Mouse (Mus musculus): ENCODE data around the gene Rbm3. TPM values are rescaled to one million over a fixed set of nuclear protein-coding genes. Genes with fewer than 3 reads are reported as not detected.

Rbm3 gene
- polyA plus RNA-seq, 1 experiment from 2014 or later: 386 TPM

DNA sequence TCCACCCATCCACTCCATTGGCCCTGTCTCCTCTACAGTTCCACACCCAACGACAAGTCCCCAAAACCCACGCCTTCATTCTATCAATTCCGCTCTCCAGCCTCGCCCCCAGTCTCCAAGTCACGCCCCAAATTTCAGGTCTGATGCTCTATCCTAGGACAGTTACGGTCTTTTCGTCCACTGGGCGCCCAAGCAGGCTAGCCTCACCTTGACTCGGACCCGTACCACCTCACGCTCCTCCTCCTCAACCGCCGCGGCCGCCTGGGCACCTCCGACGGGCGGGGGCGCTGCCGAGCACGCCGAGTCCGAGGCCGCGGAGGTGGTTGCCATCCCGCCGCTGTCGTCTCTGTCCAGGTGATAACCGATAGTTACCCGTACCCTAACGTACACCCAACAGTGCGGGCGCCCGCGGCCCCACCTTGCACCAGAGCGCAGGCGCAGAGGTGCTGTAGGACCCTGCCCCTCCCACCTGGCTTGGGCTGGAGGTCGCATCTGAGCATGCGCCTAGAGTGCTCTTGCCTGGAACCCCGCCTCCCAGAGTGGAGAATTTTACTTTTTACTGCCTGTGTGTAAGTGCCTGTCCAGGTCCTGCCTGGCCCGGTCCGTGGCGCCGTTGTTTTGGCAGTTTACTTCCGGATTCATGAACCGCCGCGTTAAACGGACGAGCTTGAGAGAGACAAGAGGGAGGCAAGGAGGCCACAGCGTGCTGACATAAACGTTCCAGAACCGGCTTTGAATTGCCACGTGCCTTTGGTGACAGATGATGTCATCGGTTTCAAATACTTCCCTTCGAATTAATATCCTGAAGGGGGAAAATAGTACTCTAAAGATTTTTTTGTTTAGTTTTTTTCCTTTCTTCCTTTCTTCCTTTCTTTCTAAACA is 30.1 kb upstream of the Rbm3 start, which contains the start of gene Tbc1d25:
Gene Tbc1d25 (minus strand): TSS at position 678 of the 882 bp plus-strand sequence.
- ATAC-seq (ENCODE audit: low FRiP score, low TSS enrichment): peak; percentile 94
- 18% methylated on average over 56 of the region's 56 CpGs for WGBS

DNA sequence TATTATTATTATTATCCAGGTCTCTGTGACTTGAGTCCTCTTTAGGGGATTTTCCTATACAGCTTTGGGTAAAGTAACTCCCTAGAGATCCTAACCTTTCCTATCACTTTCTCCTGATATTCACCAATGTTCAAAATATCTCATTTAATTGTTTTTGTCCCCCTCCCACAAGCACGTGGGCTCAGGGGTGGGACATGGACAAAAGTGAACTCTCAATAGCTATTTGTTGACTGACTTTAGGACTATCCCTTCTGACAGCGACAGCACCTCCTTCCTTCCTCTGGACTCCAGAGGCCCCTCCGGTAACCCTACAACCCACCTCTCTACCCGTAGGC is 29.5 kb upstream of the Rbm3 start:
- H3K9me3 ChIP-seq (ENCODE audit: control insufficient read depth, low read length): no peaks in the 10 kb centered on the region
- H3K36me3 ChIP-seq (ENCODE audit: control insufficient read depth, insufficient read depth, low read length): 0 out of 2 replicates have a peak, but pooled peaks cover 10% of the 10 kb centered on the region
- H3K27ac ChIP-seq (replicated peaks; ENCODE audit: low read depth, low read length): no peak overlapping the region
- H3K4me3 ChIP-seq (replicated peaks; ENCODE audit: low read depth, low read length): peak overlapping the region; percentile 54
- 18% methylated on average over 4 of the region's 4 CpGs for WGBS
- H3K4me2 ChIP-seq (ENCODE audit: low read length): peak overlapping the region; percentile 60
- DNase-seq (no peak), ATAC-seq (ENCODE audit: low FRiP score, low TSS enrichment) (peak; percentile 76; the same call in 1 of the 2 replicates)
- H3K9ac ChIP-seq (replicated peaks; ENCODE audit: low read length): peak overlapping the region; percentile 52; the same call in 1 of the 2 replicates
- H3K4me1 ChIP-seq (ENCODE audit: control insufficient read depth, insufficient read depth, low read length): no peaks in the 10 kb centered on the region
- H3K27me3 ChIP-seq (ENCODE audit: control insufficient read depth, insufficient read depth, low read length): no peaks in the 10 kb centered on the region

More for the DNA sequence above, 30.1 kb upstream of the Rbm3 start, which contains the start of gene Tbc1d25:
- H3K4me2 ChIP-seq (ENCODE audit: low read length): peak within 1 kb of the TSS; percentile 60
- H3K9ac ChIP-seq (replicated peaks; ENCODE audit: low read length): peak within 1 kb of the TSS; percentile 52; the same call in 1 of the 2 replicates
- peak within 1 kb of the TSS; percentile 54 for H3K4me3 ChIP-seq (replicated peaks; ENCODE audit: low read depth, low read length)
- H3K36me3 ChIP-seq (ENCODE audit: control insufficient read depth, insufficient read depth, low read length): 0 out of 2 replicates have a peak, but pooled peaks cover 7% of the 10 kb centered on the region
- H3K4me1 ChIP-seq (ENCODE audit: control insufficient read depth, insufficient read depth, low read length): no peaks in the 10 kb centered on the region
- no peaks in the 10 kb centered on the region for H3K27me3 ChIP-seq (ENCODE audit: control insufficient read depth, insufficient read depth, low read length)
- peak; percentile 93 for DNase-seq
- H3K27ac ChIP-seq (replicated peaks; ENCODE audit: low read depth, low read length): peak within 1 kb of the TSS; percentile 26; the same call in 1 of the 2 replicates
- H3K9me3 ChIP-seq (ENCODE audit: control insufficient read depth, low read length): no peaks in the 10 kb centered on the region

DNA sequence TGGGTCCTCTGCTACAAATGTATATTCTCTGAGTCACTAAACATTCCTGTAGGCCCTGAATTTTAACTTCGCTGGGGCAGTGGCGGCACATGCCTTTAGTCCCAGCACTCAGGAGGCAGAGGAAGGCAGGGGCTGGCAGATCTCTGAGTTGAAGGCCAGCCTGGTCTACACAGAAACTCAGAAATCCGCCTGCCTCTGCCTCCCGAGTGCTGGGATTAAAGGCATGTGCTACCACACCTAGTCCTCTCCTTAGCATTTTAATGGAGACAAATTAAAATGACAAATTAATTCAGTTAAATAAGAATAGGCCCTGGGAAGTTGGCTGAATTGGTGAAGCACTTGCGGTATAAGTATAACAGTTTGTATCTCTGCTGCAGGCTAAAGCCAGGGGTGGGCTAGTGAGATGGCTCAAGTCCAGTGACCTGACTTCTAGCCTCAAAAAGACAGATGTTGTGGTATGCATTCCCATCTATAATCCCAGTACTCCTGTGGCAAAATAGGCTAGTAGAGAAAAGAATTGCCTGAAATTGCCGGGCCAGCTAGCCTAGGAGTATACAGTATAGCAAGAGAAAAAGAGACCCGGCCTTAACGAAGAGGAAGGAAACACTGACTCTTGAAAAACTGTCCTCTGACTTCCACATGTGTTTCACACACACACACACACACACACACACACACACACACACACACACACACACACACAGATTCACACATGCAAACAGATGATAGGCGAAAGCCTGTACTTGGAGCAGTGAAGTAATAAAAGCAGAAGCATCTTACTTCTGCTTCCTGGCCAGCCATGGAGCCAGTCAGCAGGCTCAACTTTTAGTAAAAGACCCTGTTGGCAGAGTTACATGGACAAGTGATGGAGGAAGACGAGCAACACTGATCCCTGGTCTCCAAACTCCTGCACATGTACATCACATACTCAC is 22.3 kb upstream of the Rbm3 start:
- H3K27ac ChIP-seq (replicated peaks; ENCODE audit: low read depth, low read length): no peak overlapping the region
- no peak overlapping the region for H3K4me3 ChIP-seq (replicated peaks; ENCODE audit: low read depth, low read length)
- H3K9me3 ChIP-seq (ENCODE audit: control insufficient read depth, low read length): no peaks in the 10 kb centered on the region
- DNase-seq (no peak), ATAC-seq (ENCODE audit: low FRiP score, low TSS enrichment) (no peak)
- no peaks in the 10 kb centered on the region for H3K4me1 ChIP-seq (ENCODE audit: control insufficient read depth, insufficient read depth, low read length)
- H3K4me2 ChIP-seq (ENCODE audit: low read length): no peak overlapping the region
- no peak overlapping the region for H3K9ac ChIP-seq (replicated peaks; ENCODE audit: low read length)
- H3K36me3 ChIP-seq (ENCODE audit: control insufficient read depth, insufficient read depth, low read length): 0 out of 2 replicates have a peak, but pooled peaks cover 26% of the 10 kb centered on the region
- no peaks in the 10 kb centered on the region for H3K27me3 ChIP-seq (ENCODE audit: control insufficient read depth, insufficient read depth, low read length)
- 89% methylated on average over 10 of the region's 10 CpGs for WGBS

DNA sequence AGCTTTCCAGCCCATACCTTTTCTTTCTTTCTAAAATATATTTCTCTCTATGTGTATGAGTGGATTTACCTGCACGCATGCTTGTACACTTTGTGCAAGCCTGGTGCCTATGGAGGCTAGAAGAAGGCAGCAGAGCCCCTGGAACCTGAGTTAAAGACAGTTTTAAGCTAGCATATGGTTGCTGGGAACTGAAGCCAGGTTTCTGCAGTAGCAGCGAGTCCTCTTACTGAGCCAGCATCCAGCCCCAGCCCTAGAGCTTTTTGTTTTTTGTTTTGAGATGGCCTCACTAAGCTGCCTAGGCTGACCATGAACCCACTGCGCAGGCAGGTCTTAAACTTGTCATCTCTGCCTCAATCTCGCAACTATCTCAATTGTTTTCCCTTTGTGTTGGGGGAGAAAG is 18.8 kb upstream of the Rbm3 start:
- H3K4me3 ChIP-seq (replicated peaks; ENCODE audit: low read depth, low read length): no peak overlapping the region
- H3K4me1 ChIP-seq (ENCODE audit: control insufficient read depth, insufficient read depth, low read length): no peaks in the 10 kb centered on the region
- H3K4me2 ChIP-seq (ENCODE audit: low read length): no peak overlapping the region
- no peaks in the 10 kb centered on the region for H3K9me3 ChIP-seq (ENCODE audit: control insufficient read depth, low read length)
- DNase-seq: no peak
- no peak for ATAC-seq (ENCODE audit: low FRiP score, low TSS enrichment)
- 90% methylated on average over 4 of the region's 4 CpGs for WGBS
- no peak overlapping the region for H3K9ac ChIP-seq (replicated peaks; ENCODE audit: low read length)
- H3K36me3 ChIP-seq (ENCODE audit: control insufficient read depth, insufficient read depth, low read length): 0 out of 2 replicates have a peak, but pooled peaks cover 10% of the 10 kb centered on the region
- no peak overlapping the region for H3K27ac ChIP-seq (replicated peaks; ENCODE audit: low read depth, low read length)
- H3K27me3 ChIP-seq (ENCODE audit: control insufficient read depth, insufficient read depth, low read length): no peaks in the 10 kb centered on the region

DNA sequence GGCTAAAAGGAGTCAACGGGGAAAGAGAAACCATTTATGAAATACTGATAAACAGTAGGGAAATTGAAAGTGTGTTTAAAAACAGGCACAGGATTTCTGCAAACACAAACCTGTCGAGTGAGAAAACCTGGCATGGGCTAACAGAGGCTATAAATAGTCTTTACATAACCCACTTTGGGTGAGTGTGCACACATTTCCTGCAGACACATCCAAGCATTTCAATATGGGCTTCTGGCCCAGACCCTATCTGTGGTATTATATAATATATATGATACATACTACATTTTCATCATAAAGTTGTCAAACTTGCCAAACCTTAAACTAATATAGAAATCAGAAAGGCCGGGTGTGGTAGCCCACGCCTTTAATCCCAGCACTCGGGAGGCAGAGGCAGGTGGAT is 17.4 kb upstream of the Rbm3 start:
- Histone ChIP-seq H3K27ac (replicated peaks; ENCODE audit: low read depth, low read length) (no peak overlapping the region), H3K4me3 (replicated peaks; ENCODE audit: low read depth, low read length) (no peak overlapping the region), H3K9me3 (ENCODE audit: control insufficient read depth, low read length) (no peaks in the 10 kb centered on the region), H3K27me3 (ENCODE audit: control insufficient read depth, insufficient read depth, low read length) (no peaks in the 10 kb centered on the region), H3K4me2 (ENCODE audit: low read length) (no peak overlapping the region), H3K9ac (replicated peaks; ENCODE audit: low read length) (no peak overlapping the region), H3K36me3 (ENCODE audit: control insufficient read depth, insufficient read depth, low read length) (0 out of 2 replicates have a peak, but pooled peaks cover 7% of the 10 kb centered on the region), H3K4me1 (ENCODE audit: control insufficient read depth, insufficient read depth, low read length) (no peaks in the 10 kb centered on the region)
- ATAC-seq (ENCODE audit: low FRiP score, low TSS enrichment) (no peak), DNase-seq (no peak)
- WGBS: 93% methylated on average over 5 of the region's 5 CpGs

DNA sequence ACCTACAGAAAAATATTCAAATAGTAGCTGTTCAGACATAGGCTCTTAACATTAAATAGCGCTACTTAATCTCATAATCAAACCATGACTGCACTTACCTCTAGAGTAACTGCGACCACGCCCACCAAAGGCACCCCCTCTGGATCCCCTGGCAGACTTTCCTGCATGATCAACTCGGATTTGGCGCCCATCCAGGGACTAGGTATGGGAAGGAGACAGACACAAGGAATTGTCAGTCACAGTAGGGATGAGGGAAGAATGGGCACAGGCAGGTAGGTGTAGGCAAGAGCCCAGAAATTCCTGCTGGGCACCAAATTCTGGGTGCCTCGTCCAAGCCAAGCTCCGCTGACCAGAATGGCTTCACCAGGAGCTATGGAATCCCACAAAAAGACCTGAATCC is 1.9 kb downstream of the Rbm3 start:
- no peak overlapping the region for H3K27ac ChIP-seq (replicated peaks; ENCODE audit: low read depth, low read length)
- H3K4me2 ChIP-seq (ENCODE audit: low read length): peak overlapping the region; percentile 61
- ATAC-seq (ENCODE audit: low FRiP score, low TSS enrichment) (no peak), DNase-seq (no peak)
- peak overlapping the region; percentile 64 for H3K4me3 ChIP-seq (replicated peaks; ENCODE audit: low read depth, low read length)
- peak overlapping the region; percentile 85; the same call in 1 of the 2 replicates for H3K9ac ChIP-seq (replicated peaks; ENCODE audit: low read length)
- 79% methylated on average over 7 of the region's 7 CpGs for WGBS
- peaks cover 36% of the 10 kb centered on the region for H3K36me3 ChIP-seq (ENCODE audit: control insufficient read depth, insufficient read depth, low read length)
- H3K4me1 ChIP-seq (ENCODE audit: control insufficient read depth, insufficient read depth, low read length): peaks cover 8% of the 10 kb centered on the region; the same call in 1 of the 2 replicates
- H3K9me3 ChIP-seq (ENCODE audit: control insufficient read depth, low read length): no peaks in the 10 kb centered on the region
- H3K27me3 ChIP-seq (ENCODE audit: control insufficient read depth, insufficient read depth, low read length): no peaks in the 10 kb centered on the region

DNA sequence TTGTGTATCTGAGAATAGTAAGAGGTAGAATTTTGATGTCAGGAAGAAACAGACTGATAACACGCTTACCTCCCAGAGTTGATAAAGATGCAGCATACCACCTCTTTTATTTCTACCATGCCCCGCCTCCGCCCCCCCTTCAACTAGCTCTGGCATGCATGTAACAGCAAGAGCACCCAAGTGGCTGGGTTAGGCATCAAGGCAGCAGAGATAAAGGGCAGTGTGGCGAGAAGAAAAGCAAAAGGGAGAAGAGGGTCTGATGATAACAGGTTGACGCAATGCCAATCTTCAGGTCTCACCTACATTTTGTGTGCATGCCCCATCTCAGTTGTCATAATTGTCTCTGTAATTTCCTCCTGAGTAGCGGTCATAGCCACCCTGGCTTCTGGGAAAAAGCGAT is 2.7 kb downstream of the Rbm3 start:
- peaks cover 42% of the 10 kb centered on the region for H3K36me3 ChIP-seq (ENCODE audit: control insufficient read depth, insufficient read depth, low read length)
- DNase-seq (no peak), ATAC-seq (ENCODE audit: low FRiP score, low TSS enrichment) (no peak)
- no peak overlapping the region for H3K27ac ChIP-seq (replicated peaks; ENCODE audit: low read depth, low read length)
- 86% methylated on average over 7 of the region's 7 CpGs for WGBS
- no peak overlapping the region for H3K4me2 ChIP-seq (ENCODE audit: low read length)
- H3K9ac ChIP-seq (replicated peaks; ENCODE audit: low read length): no peak overlapping the region
- H3K27me3 ChIP-seq (ENCODE audit: control insufficient read depth, insufficient read depth, low read length): no peaks in the 10 kb centered on the region
- H3K4me1 ChIP-seq (ENCODE audit: control insufficient read depth, insufficient read depth, low read length): peaks cover 8% of the 10 kb centered on the region; the same call in 1 of the 2 replicates
- H3K4me3 ChIP-seq (replicated peaks; ENCODE audit: low read depth, low read length): no peak overlapping the region
- H3K9me3 ChIP-seq (ENCODE audit: control insufficient read depth, low read length): no peaks in the 10 kb centered on the region

DNA sequence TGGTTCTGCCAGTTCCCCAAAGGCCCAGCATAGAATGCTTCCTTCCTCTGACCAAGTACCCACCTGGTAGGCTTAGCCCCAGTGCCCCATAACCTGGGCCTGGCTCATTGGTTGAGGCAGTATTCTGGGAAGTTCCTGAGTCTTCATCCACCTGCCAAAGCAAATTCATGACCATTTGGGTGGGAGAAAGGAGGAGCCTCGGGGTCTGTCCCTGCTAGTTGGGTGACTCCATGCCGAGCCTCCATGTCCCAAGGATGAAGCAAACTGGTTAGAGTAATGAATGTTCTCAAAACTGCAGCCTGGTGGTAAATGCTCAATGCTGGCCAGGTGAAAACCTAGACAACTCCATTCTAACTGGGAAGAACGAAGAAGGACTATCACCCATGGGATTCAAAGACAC is 4.6 kb downstream of the Rbm3 start:
- ATAC-seq (ENCODE audit: low FRiP score, low TSS enrichment): no peak
- Histone ChIP-seq H3K4me1 (ENCODE audit: control insufficient read depth, insufficient read depth, low read length) (peaks cover 5% of the 10 kb centered on the region; the same call in 1 of the 2 replicates), H3K9me3 (ENCODE audit: control insufficient read depth, low read length) (no peaks in the 10 kb centered on the region), H3K4me2 (ENCODE audit: low read length) (no peak overlapping the region), H3K27ac (replicated peaks; ENCODE audit: low read depth, low read length) (no peak overlapping the region), H3K36me3 (ENCODE audit: control insufficient read depth, insufficient read depth, low read length) (peaks cover 43% of the 10 kb centered on the region), H3K9ac (replicated peaks; ENCODE audit: low read length) (no peak overlapping the region), H3K4me3 (replicated peaks; ENCODE audit: low read depth, low read length) (no peak overlapping the region), H3K27me3 (ENCODE audit: control insufficient read depth, insufficient read depth, low read length) (no peaks in the 10 kb centered on the region)
- 72% methylated on average over 3 of the region's 3 CpGs for WGBS
- DNase-seq: no peak

Measured in midbrain, embryonic 14.5 days (tissue).